30 mouse cellular contexts compared by ENCODE assay signal in genomic region chr10:44818615-44819014, GRCm38 (mm10).
DNase-seq lines count a peak whose midpoint lies in the region; TF ChIP-seq lines count a peak whose summit lies in the region.
"Had no signal": no experiment of that assay in that cellular context is flagged by ENCODE, and none has a peak within 500 bp of the region (broad histone marks: within the 10 kb centered on the region; RNA-seq: fewer than 3 reads in every experiment).

No protein-coding gene starts in this region.

- H3K27ac ChIP-seq in MEL (ENCODE audit: control insufficient read depth, low read depth, low read length) = no peak overlapping the region
- no peak overlapping the region for H3K27ac ChIP-seq in left cerebral cortex, adult 2 months
- H3K27ac ChIP-seq: embryonic facial prominence, embryonic 10.5 days; embryonic facial prominence, embryonic 15.5 days; forebrain, embryonic 13.5 days; heart, embryonic 10.5 days; heart, embryonic 15.5 days; hindbrain, embryonic 13.5 days; kidney, embryonic 15.5 days; limb, embryonic 12.5 days; liver, embryonic 15.5 days; lung, embryonic 15.5 days; midbrain, embryonic 15.5 days; stomach, postnatal 0 days had no signal

- TF ChIP-seq RAD21 in MEL (IDR thresholded peaks at IDR 0.05; ENCODE audit: low read depth, low read length) = no peak

- H3K9me3 ChIP-seq in MEL (replicated peaks; ENCODE audit: insufficient read depth, low read length) = no peaks in the 10 kb centered on the region
- H3K9me3 ChIP-seq: embryonic facial prominence, embryonic 10.5 days; embryonic facial prominence, embryonic 15.5 days; forebrain, embryonic 13.5 days; heart, embryonic 10.5 days; heart, embryonic 15.5 days; hindbrain, embryonic 13.5 days; kidney, embryonic 15.5 days; liver, embryonic 15.5 days; lung, embryonic 15.5 days; midbrain, embryonic 15.5 days had no signal

- no peak for TF ChIP-seq POLR2A in MEL (IDR thresholded peaks at IDR 0.05; ENCODE audit: control insufficient read depth in 1 of 2, insufficient read depth in 1 of 2, low read depth in 1 of 2, low read length in 2 of 2, poor library complexity in 1 of 2)

- H3K9ac ChIP-seq in MEL (ENCODE audit: control insufficient read depth, low read depth, low read length, poor library complexity, severe bottlenecking) = no peak overlapping the region
- H3K9ac ChIP-seq: embryonic facial prominence, embryonic 15.5 days; forebrain, embryonic 13.5 days; heart, embryonic 15.5 days; hindbrain, embryonic 13.5 days; kidney, embryonic 15.5 days; limb, embryonic 12.5 days; liver, embryonic 15.5 days; lung, embryonic 15.5 days; midbrain, embryonic 15.5 days had no signal

- peaks cover 0 to 4% of the 10 kb centered on the region in 2 experiments; a peak in 2 of 4 replicates for H3K27me3 ChIP-seq in MEL (ENCODE audit: control insufficient read depth in 1 of 2, insufficient read depth in 2 of 2, low read length in 2 of 2)
- H3K27me3 ChIP-seq: embryonic facial prominence, embryonic 15.5 days; forebrain, embryonic 13.5 days; heart, embryonic 15.5 days; hindbrain, embryonic 13.5 days; kidney, embryonic 15.5 days; liver, embryonic 15.5 days; lung, embryonic 15.5 days; midbrain, embryonic 15.5 days had no signal

- DNase-seq in 3T3-L1 (ENCODE audit: low read depth, low spot score) = peak; percentile 53
- peak; percentile 37 for DNase-seq in MEL (ENCODE audit: low read depth, low spot score)
- DNase-seq in fibroblast of lung, adult 2 months (ENCODE audit: low read depth) = peak; percentile 17
- peak; percentile 6 to 16 for DNase-seq in natural killer cell, adult 2 months (ENCODE audit: low spot score in 2 of 2)
- no peak for DNase-seq in left cerebral cortex, postnatal 36 days (ENCODE audit: low spot score in 2 of 2)
- DNase-seq in left cerebral cortex, adult 2 months (ENCODE audit: extremely low spot score in 1 of 2, low spot score in 2 of 2) = no peak
- no peak for DNase-seq in left cerebral cortex, adult 9 months (ENCODE audit: low spot score in 2 of 2)
- DNase-seq: adrenal gland, postnatal 14 days; cerebellum, adult 2 months; cerebellum, postnatal 14 days; gastrocnemius, postnatal 10 days; heart, postnatal 36 days; kidney, adult 18-20 months; kidney, postnatal 25 days; lung, postnatal 36 days; right cerebral cortex, postnatal 4 days; thymus, adult 18-20 months; thymus, postnatal 25 days had no signal

- no peak overlapping the region for H3K4me3 ChIP-seq in MEL (ENCODE audit: control insufficient read depth in 1 of 2, insufficient read depth in 1 of 2, low read depth in 2 of 2, low read length in 2 of 2)
- no peak overlapping the region for H3K4me3 ChIP-seq in left cerebral cortex, adult 2 months
- H3K4me3 ChIP-seq: embryonic facial prominence, embryonic 10.5 days; embryonic facial prominence, embryonic 15.5 days; forebrain, embryonic 13.5 days; heart, embryonic 10.5 days; heart, embryonic 15.5 days; hindbrain, embryonic 13.5 days; kidney, embryonic 15.5 days; limb, embryonic 12.5 days; liver, embryonic 15.5 days; lung, embryonic 15.5 days; midbrain, embryonic 15.5 days had no signal

- TF ChIP-seq EP300 in MEL (IDR thresholded peaks at IDR 0.05; ENCODE audit: low read depth in 1 of 2, low read length in 2 of 2) = no peak

- TF ChIP-seq CTCF in MEL (IDR thresholded peaks at IDR 0.05 in 2 of 3, conservative IDR thresholded peaks at IDR 0.05 in 1 of 3; ENCODE audit: control insufficient read depth in 1 of 3, insufficient read depth in 1 of 3, low read depth in 2 of 3, low read length in 3 of 3, poor library complexity in 1 of 3, severe bottlenecking in 1 of 3) = no peak
- TF ChIP-seq CTCF in left cerebral cortex, adult 2 months (IDR thresholded peaks at IDR 0.05) = no peak

- no peaks in the 10 kb centered on the region for H3K79me2 ChIP-seq in MEL (ENCODE audit: control insufficient read depth, insufficient read depth, low read length, poor library complexity)

- H3K36me3 ChIP-seq in MEL (ENCODE audit: control insufficient read depth in 1 of 2, insufficient read depth in 2 of 2, low read length in 2 of 2) = no peaks in the 10 kb centered on the region
- H3K36me3 ChIP-seq: embryonic facial prominence, embryonic 10.5 days; embryonic facial prominence, embryonic 15.5 days; heart, embryonic 10.5 days; heart, embryonic 15.5 days; hindbrain, embryonic 13.5 days; kidney, embryonic 15.5 days; limb, embryonic 12.5 days; liver, embryonic 15.5 days; lung, embryonic 15.5 days; midbrain, embryonic 15.5 days had no signal

- intact Hi-C loops in left cerebral cortex, postnatal 36 days (cut with DNase I) = no loop called here
- intact Hi-C loops in left cerebral cortex, adult 2 months (cut with DNase I) = no loop called here

- no peaks in the 10 kb centered on the region for H3K4me1 ChIP-seq in MEL (ENCODE audit: control insufficient read depth in 1 of 2, insufficient read depth in 2 of 2, low read length in 2 of 2)
- H3K4me1 ChIP-seq: embryonic facial prominence, embryonic 10.5 days; embryonic facial prominence, embryonic 15.5 days; forebrain, embryonic 13.5 days; heart, embryonic 10.5 days; heart, embryonic 15.5 days; hindbrain, embryonic 13.5 days; kidney, embryonic 15.5 days; limb, embryonic 12.5 days; liver, embryonic 15.5 days; lung, embryonic 15.5 days; midbrain, embryonic 15.5 days had no signal

TF ChIP-seq in MEL, 35 proteins besides CTCF, POLR2A, EP300 and RAD21:
- TF ChIP-seq ZC3H11A (IDR thresholded peaks at IDR 0.05; ENCODE audit: low read depth, low read length) (no peak), ZNF384 (IDR thresholded peaks at IDR 0.05; ENCODE audit: low read depth, low read length) (peak; percentile 33; the same call in 1 of the 2 replicates)

Comparison
In these comparisons a context has a peak if more than half of its experiments do, and no peak if none do; other contexts are left out.
1. DNase-seq: peak in 3T3-L1 (single experiment), MEL (single experiment), fibroblast of lung, adult 2 months (single experiment) and natural killer cell, adult 2 months (2 of 2); none in left cerebral cortex, postnatal 36 days (0 of 2), left cerebral cortex, adult 2 months (0 of 2) and left cerebral cortex, adult 9 months (0 of 2).